Mouse (Mus musculus) bone marrow macrophage, adult 2 months (primary cell): ENCODE data around the gene Meox1.

Experiments used
- CTCF ChIP-seq: IDR thresholded peaks from 2 replicates; pipeline ENCODE4 v1.5.1; 2012; ENCODE audit warnings: low read depth, mild to moderate bottlenecking, low read length, moderate library complexity
- POLR2A ChIP-seq: IDR thresholded peaks from 2 replicates; pipeline ENCODE4 v1.6.1; 2012; ENCODE audit warnings: mild to moderate bottlenecking, low read depth, low read length, borderline replicate concordance

DNA sequence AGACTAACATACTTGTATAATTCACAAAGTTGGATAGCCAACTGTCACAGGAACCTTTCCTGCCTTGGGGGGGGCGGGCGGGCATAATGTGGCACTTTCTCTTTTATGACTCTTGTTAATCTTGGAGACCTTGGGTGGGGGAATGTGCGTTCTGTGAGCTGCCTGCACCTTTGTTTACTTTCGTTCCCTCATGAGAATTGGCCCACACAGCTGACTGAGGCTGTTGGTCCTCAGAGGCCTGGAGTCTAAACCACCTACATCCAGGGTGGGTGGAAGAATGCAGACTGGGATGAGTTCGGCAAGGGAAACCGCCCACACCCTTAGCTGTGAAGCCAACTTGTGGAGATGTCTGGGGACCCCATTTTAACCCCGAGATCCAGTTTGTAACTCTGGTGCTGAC is 13.0 kb downstream of the Meox1 start:
- TF ChIP-seq POLR2A (no peak), CTCF (no peak)
